Mouse (Mus musculus) spleen, adult 12 weeks (tissue): ENCODE results near the gene Angptl8.

Experiments used
- DNase-seq: peaks from one replicate; pipeline ENCODE4 v3.0.0; 2022; ENCODE audit warnings: low spot score

Angptl8 gene

DNA sequence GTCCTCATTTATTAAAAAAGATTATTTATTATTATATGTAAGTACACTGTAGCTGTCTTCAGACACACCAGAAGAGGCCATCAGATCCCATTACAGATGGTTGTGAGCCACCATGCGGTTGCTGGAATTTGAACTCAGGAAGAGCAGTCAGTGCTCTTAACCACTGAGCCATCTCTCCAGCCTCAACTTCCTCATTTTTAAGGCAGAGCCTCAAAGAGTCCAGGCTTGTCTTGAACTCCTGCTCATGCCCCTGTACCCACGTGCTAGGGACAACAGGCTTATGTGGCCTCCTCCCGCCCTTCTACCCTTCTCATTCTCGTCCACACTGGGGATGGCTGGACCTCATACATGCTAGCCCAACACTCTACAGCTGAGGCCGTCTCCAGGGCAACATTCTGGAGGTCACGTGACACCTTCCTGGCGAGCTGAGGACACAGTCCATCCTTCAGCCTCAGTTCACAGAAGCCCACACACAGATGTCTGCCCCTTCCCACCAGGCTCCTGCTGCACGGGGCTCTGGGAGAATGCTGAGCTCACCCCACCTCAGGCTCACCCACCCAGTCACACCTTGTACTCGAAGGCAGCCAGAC is 18.5 kb upstream of the Angptl8 start:
- no peak for DNase-seq

DNA sequence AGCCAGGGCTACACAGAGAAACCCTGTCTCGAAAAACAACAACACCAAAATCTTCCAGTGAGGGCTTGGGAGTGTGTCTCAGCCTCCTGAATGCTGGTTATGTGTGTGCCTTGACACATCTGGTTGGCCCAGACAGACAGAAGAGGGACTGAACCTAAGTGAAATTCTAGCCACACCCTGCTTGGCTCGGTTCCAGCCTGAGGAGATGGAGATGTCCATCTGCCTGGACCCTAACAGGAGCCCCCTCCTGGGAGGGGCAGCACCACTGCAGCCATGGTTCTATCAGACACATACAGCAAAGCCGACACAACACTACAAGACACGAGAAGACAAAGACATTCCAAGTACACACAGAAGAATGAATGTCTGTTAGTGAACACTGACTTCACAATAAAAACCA is 17.2 kb upstream of the Angptl8 start:
- DNase-seq = no peak

DNA sequence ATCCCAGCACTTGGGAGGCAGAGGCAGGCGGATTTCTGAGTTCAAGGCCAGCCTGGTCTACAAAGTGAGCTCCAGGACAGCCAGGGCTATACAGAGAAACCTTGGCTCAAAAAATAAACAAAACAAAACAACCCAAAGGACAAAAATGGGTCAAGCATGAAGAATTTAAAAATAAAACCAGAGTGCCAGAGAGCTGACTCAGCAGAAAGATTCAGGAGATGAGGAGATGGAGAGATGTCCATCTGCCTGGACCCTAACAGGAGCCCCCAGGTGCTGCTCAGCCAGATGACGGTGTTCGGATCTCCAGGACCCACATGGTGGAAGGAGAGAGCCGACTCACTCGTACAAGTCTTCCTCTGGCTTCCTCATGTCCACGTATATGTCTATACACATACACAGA is 16.7 kb upstream of the Angptl8 start:
- DNase-seq = no peak

DNA sequence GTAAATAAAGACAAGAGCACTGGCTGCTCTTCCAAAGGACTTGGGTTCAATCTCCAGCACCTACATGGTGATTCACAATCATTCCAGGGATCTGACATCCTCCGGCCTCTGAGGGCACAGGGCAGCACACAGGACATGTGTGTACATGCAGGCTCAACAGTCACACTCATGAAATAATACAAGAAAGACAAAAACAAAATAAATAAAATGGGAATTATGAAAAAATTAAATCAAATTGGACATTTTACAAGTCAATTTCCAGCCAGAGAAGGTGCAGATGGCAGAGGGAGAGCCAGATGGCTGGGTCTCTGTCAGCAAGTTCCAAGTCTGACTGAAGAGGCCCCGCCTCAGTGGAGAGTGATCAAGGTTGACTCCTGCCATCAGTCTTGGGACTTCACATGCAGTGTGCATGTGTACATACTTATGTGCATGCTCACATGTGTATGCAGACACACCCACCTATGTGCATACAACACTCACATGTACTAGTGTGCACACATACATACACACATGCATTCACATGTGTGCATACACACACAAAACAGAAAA is 16.1 kb upstream of the Angptl8 start:
- no peak for DNase-seq

DNA sequence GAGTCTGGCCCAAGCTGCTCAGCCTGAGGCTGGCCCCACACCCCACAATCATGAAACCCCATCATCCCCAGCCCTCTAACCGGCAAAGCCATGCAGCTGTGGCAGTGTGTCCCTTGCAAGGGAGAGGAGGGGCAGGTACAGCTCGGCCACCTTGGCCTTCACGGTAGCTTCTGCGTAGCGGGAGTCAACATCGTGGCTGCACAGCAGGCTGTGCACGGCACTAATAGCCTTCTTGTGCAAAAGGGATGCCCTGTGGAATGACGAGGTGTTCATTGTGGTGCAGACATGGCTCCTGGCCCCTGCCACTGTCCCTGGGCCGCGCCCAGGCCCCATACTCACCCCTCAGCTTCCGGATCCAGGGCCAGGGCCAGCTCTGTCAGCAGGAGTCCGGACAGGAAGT is 15.1 kb upstream of the Angptl8 start:
- no peak for DNase-seq

DNA sequence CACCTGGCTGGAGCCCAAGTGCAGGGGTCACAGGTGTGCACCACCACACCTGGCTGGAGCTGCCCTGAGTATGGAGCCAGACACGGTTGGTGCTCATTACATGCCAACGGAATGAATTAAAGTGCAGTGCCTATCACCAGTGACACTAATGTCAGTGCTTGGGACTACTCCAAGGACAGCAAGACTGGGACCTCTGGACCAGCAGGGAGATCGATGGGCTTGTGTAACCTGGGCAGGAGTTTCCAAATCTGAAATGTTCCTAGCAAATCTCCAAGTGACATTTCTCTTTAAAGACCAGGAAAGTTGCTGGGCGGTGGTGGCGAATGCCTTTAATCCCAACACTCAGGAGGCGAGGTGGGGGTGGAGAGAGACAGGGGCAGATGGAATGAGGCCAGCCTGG is 12.6 kb upstream of the Angptl8 start:
- DNase-seq = no peak

DNA sequence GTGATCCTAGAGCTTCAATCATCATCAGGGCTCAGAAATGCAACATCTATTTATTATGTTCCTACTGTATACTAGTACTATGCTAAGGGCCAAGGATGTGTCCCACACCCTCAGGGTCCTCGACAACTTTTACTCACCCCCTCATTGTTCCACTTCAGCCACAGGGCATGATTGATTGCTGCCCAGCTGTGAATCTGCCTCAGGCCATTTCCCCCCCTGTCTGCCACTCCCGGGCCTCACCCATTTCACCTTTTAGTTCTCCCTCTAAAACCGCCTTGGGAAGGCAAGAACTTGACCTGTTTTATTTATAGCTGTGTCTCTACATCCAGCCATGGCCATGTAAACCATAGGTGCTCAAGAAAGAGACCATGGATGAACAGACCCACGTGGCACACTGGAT is 11.4 kb upstream of the Angptl8 start:
- no peak for DNase-seq

DNA sequence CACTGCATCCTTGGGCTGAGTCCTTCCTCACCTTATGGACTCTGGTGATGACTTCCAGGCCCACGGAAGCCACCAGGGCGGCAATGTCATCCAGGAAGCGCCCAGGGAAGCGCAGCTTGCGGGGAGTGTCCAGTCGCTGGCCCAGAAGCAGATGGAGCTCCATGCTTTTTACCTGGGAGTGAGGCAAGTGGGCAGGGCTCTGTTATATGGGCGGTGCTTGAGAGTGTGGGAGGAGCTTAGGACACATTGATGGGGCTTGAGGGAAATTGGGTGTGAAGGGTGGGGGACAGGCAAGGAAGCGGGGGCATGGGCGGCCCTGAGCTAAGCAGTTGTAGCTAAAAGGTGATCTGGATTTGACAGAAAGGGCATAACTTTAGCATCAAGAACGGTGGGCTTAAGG is 10.9 kb upstream of the Angptl8 start:
- DNase-seq = no peak

DNA sequence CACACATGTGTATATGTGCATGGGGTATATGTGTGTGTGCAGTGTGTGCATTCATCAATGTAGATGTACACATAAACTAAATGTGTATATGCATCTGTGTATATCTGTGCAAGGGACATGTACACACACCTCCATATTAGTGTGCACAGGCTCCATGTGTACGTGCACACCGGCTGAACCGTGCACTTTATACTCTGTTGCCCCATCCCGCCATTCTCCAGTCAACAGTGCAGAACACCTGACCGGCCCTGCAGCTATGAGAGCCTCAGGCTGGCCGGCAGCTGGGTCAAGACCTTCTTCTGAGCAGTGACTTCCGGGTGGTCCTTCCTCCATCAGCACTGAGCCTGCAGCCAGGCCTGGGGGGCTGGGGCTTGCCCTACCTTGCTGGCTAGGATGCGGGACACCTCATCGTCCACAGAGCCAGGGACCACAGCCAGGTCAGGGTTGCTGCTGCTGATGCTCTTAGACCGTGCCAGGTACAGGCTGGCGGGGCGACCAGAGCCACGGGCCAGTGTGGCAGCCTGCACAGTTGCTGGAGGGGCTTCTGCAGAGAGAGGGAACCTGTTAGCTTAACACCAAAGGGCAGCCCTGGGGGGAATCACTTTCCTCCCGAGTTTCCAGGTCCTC is 5.4 kb upstream of the Angptl8 start:
- DNase-seq = no peak

DNA sequence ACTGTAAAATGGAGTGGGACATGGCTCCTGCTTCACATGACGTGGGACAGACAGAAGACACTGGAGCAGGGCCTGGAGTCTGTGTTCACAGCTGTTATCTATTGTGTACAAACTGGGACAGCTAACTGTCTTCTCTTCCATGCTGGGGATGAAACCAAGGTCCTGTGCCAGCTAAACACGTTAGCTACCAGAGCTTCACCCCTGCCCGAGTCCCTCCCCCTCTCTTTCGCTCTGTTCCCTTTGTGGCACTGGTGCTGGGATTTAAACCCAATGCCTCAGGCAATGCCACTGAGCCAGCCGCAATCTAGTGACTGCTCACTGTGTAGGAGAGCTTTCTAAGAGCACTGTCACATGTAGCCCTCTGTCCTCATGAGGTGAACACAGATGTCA is 4.9 kb upstream of the Angptl8 start:
- no peak for DNase-seq

DNA sequence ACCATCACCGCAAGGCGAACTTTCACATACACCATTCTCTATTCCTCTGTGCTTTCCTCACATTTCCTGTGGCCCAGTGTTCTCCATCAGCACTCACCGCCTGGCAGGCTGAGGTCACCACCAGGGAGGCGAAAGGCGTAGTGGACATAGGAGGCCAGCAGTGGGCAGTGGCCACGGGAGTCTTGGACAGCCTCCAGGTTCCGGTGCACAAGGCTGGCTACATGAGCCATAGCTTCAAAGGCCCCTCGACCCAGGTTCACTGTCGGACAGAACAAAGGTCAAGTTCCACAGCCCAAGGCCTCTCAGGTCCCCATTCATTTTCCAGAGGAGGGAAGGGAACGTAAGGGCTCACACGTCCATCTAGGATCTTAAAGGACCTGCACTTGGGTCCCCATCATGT is 4.4 kb upstream of the Angptl8 start:
- no peak for DNase-seq

DNA sequence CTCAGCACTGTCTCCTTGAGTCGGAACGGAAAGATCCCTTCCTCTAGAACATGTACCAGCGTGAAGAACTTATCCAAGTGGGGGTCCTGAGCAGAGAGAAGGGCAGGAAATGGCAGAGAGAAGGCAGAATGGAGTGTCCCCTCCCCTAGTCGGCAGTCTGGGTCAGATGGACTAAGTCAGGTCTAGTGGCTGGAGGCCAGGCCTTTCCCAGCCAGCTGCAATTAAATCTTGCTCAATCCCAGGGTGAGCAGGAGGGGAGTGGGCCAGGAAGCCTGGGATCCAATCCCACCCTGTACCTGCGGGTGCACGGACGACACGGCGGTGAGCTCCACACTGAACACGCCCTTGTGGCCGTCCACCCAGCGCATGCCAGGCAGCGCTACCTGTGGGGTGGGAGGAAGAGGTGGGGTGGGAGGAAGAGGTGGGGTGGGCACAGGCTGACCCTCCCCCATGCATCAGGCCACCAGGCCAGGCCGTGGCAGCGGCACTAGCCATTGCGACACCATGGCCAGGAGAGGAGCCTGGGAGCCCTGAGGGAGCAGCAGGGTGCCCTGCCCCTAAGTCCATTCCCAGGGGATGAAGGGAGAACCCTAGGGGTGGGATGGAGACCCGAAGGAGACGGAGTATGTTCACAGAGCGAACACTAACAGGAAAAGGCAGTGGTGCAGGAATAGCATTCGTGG is 3.6 kb upstream of the Angptl8 start:
- no peak for DNase-seq

DNA sequence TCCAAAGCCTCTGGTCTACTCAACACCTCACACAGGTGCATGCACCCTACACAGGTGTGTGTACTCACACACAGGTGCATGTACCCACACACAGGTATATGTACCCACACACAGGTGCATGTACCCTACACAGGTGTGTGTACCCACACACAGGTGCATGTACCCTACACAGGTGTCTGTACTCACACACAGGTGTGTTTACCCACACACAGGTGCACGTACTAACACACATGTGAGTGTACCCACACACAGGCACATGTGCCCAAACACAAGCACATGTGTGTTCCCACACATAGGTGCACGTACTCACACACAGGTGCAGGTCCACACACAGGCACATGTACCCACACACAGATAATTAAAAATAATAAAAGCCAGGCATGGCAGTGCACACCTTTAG is 2.4 kb downstream of the Angptl8 start:
- no peak for DNase-seq

DNA sequence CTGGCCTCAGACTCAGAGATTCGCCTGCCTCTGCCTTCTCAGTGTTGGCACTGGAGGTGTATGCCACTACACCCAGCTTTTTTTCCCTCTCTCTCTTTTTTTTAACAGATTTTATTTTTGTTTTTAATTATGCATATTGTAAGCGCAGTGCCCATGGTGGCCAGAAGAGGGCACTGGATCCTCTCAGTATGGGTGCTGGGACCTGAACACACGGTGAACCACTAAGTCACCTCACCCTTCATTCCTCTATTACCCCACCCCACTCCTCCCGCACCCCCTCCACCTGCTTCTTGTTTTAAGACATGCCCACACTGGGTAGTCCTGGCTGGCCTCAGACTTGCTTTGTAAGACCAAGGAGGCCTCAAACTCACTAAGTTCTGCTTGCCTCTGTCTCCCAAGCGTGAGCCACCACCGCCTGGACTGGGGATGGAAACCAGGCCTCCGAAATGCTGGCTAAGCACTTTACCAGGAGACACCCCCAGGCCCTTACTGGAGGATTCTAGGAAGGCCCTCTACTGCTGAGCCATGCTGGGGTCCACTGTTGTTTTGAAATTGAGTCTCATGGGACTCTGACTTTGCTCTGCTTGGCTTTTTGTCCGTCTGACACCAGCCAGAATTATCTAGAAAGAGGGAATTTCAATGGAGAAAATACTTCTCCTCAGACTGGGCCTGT is 4.9 kb downstream of the Angptl8 start:
- peak; percentile 9 for DNase-seq

DNA sequence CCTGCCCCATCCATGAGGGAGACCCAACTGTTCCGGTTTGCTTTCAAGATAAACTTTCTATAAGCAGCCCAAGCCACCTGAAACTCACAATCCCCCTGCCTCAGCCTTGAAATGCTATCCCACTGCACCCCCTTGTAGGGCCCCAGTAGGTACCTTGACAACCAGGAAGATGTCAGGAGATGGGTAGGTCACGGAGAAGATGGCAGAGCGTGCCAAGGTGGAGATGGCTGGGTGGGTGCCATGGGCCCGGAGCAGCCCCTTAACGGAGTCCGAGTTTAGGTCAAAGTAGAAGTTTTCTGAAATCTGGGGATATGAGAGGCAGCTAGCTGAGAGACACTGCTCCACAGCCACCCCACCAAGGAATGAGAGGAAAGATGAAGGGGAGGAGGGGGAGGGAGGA is 6.0 kb downstream of the Angptl8 start:
- no peak for DNase-seq

DNA sequence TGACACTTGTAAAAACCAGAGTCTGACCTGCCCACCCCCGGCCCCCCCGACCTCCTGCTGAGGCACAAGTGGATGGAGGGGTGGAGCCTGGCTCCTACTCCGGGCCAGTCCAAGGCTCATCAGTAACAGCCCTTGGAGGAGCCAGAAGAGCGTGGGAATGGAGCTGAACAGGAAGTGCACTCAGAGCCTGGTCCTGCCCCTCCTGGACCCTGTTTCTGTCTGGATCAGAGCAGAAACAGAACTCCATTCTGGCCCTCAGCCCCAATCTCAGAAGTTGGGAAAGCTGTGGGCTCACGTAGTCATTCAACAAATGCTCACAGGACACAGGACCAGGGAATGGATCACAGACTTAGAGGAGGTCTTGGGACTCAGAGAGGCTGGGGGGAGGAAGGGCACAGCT is 7.1 kb downstream of the Angptl8 start:
- DNase-seq = no peak

DNA sequence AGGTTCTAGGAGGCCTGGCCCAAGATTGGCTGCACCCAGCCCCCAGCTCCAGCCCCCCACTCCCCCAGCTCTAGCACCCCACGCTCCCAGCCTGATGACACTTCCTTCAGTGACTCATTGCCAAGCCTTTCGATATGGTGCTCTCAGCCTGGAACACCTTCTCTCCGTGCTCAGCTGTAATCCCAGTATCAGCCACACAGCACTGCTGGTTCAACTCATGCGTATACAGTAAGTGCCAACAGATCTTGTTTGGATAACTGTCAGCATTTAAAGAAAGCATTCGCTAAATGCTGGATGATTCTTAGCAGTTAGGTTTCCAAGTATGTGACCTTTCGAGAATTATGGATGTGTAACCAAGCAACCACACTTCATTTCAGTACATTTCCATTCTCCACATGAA is 7.8 kb downstream of the Angptl8 start:
- no peak for DNase-seq

DNA sequence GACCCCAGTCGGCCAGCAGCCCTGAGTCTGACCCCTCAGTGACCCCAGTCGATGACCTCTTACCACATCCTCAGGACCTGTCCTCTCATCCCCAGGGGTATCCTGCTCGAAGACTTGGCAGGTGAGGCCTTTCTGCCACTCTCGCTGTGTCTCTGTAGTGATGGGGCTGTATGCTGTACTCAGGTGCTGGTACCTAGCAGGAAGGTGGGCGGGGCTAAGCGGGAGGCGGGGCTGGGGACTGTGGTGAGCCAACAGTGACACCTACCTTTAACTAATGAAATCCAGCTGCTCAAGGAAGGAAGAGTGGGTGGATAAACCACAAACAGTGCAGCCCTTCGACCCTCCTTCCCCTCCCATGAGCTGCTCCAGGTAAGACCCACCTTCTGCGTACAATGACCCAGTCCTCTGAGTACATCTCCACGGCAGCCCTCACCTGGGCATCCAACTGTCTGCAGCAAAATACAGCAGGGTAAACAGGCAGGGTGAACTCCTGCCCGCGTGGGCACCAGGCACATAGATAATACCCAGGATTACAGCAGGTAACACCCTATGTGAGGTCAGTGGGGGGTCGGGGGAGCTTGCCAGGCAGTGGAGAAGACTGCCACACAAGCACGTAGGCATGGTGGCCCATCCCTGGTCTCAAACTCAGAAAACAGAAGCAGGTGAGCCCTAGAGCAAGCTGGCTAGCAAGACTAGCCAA is 10.2 kb downstream of the Angptl8 start:
- no peak for DNase-seq

DNA sequence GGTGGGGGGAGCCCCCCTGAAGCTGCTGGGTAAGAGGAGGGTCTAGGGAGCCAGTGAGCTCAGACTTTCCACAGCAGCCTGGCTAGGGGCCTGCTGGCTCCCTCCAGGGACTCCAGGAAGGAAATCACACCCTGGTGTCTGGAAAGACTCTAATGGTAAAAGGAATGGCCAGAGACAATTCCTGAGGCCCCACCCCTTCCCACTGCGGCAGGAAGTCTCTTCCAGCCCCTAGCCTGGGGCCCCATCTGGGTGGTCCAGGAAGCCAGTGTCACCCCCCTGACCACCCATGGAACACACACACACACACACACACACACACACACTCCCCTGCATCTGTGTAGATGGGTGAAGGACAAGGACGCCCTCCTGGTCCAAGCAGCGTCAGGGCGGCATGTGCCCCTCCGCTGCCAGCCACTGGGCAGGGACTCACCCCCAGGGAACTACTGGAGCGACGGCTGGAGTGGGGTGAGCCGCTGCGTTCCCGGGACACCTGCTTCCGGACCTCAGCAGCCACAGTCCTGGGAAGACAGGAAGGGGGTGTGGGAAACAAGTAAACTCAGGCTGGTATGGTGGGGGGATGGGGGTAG is 11.5 kb downstream of the Angptl8 start:
- no peak for DNase-seq

DNA sequence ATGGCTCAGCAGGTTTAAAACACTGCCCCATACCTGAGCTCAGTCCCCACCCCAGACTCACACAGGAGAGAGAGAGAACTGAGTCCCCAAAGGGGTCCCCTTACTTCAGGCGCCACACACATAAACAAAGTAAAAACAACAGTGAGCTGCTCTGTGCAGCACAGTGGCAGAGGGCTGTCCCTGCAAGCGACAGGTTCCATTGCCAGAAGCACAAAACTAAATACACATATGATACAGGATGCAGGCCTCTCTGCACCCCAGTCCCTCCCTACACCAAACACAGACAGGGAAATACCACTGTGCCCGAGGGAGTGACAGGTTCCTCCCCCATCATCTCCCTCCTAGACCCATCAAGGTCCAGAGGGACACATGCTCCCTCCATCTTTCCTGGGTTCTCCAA is 12.1 kb downstream of the Angptl8 start:
- DNase-seq = no peak

DNA sequence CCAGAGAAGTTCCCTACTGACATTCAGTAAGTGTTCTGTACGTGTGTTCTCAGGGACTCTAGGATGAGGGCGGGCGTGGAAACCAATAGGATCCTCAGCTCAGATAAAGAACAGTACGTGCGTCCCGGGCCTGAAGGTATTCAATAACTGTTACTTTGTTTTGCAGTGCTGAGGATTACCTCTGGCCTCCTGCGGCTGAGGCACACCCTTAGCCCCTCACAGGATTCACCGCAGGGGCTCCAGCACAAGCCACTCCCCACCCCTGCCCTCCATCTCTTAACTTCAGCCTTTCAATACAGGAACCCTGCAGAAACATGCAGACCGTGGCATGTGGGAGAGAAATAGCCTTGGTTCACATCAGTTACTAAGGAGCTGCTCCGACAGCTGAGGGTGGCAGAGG is 12.6 kb downstream of the Angptl8 start:
- no peak for DNase-seq
